Mouse (Mus musculus) liver, adult 2 months (tissue): ENCODE measurements around the gene Mtrf1l.

ENCODE experiments used
- CTCF ChIP-seq: fragments of 200-500 bp; IDR thresholded peaks from 2 replicates; pipeline ENCODE4 v1.5.1; 2011; ENCODE audit warnings: low read depth, low read length, control low read depth
- POLR2A ChIP-seq: fragments of 200-500 bp; IDR thresholded peaks from 2 replicates; pipeline ENCODE4 v1.6.1; 2011; ENCODE audit warnings: low read length, control low read depth; ENCODE audit not compliant: insufficient read depth; ENCODE audit errors: extremely low read depth

DNA sequence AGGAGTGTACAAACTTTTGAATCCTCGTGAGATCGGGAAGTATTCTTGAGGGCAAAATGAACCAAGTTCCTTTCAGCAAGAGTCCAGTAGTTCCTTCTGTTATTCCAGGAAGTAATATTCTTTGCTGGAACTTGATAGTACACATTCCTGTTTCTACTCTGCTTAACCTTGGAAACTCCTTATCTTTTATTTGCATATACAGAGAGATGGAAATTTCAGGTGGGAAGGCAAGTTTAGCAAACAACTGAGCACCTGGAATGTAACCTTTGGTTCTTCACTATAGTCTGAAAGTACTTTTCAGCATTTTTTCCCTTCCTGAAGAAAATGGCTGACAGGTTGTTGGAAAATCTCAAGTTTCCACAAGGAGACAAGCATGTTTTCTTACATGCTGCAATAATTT, 16.0 kb downstream of the Mtrf1l start:
- TF ChIP-seq CTCF: no peak
- no peak for TF ChIP-seq POLR2A
